Mouse (Mus musculus): ENCODE results near the gene Ehd4. TPM values are rescaled to one million over a fixed set of nuclear protein-coding genes. Genes with fewer than 3 reads are reported as not detected.

The Ehd4 gene
- total and polyA plus RNA-seq, 3 experiments, result 8.1 to 27.7 (median 9.8) TPM

DNA sequence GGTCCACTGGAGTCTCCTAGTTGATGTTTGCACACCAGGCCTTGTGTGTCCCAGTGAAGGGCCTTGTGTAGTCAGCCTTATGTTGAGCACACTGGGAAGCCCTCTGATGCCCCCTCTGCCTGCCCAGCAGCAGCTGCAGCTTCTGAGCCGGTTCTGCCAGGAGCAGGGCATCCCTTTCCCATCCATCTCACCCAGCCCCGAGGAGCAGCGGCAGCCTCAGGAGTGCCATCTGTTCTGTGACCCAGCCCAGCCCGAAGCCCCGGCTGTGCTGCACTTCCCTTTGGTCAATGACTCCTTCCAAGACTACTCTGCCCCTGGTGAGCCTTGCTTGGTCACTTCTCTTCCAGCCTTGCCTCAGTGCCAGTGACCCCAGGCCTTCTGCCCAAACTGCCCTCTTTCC lies 113.4 kb downstream of the Ehd4 start:
- dilution Hi-C loops (cut with MboI; ENCODE audit: extremely low pct_ligation_motif_present, extremely low pct_unique_long_range_greater_than_20kb, low sequenced_read_pairs) (no loop called here), in situ Hi-C loops (cut with MboI; ENCODE audit: low pct_ligation_motif_present, low pct_unique_long_range_greater_than_20kb, low sequenced_read_pairs) (no loop called here)
- Histone ChIP-seq H3K9me3 (replicated peaks; ENCODE audit: low read length) (no peaks in the 10 kb centered on the region), H3K27ac (ENCODE audit: insufficient read depth, low read depth) (no peak overlapping the region), H3K9ac (ENCODE audit: insufficient read depth, low read depth) (no peak overlapping the region), H3K79me2 (replicated peaks; ENCODE audit: control insufficient read depth, extremely low read depth, insufficient read depth, poor library complexity, severe bottlenecking) (no peaks in the 10 kb centered on the region), H3K4me3 (replicated peaks in 1 of 3; ENCODE audit: low read depth in 2 of 3, low read length in 2 of 3, poor library complexity in 1 of 3) (no peak overlapping the region), H3K27me3 (replicated peaks) (no peaks in the 10 kb centered on the region), H3K4me1 (ENCODE audit: control insufficient read depth in 1 of 2, insufficient read depth in 2 of 2) (peaks cover 0 to 15% of the 10 kb centered on the region in 2 experiments; a peak in 2 of 4 replicates), H3K36me3 (replicated peaks in 1 of 2; ENCODE audit: control insufficient read depth in 1 of 2, insufficient read depth in 1 of 2, low read length in 1 of 2) (peaks cover 54 to 74% of the 10 kb centered on the region in 2 experiments), H3K4me2 (ENCODE audit: insufficient read depth, low read depth, poor library complexity, severe bottlenecking) (no peak overlapping the region)
- DNase-seq (ENCODE audit: extremely low read depth), result no peak
- TF ChIP-seq IRF4 (IDR thresholded peaks at IDR 0.05; ENCODE audit: low read depth, low read length) (no peak), ZMIZ1 (IDR thresholded peaks at IDR 0.05; ENCODE audit: low read depth, low read length) (no peak), SIN3A (IDR thresholded peaks at IDR 0.05; ENCODE audit: low read length) (no peak), PAX5 (IDR thresholded peaks at IDR 0.05; ENCODE audit: low read length) (no peak), RAD21 (IDR thresholded peaks at IDR 0.05; ENCODE audit: low read depth, low read length) (no peak), POLR2AphosphoS2 (IDR thresholded peaks at IDR 0.05; ENCODE audit: low read depth, low read length) (no peak), ZC3H11A (IDR thresholded peaks at IDR 0.05; ENCODE audit: low read depth, low read length) (no peak), USF1 (IDR thresholded peaks at IDR 0.05; ENCODE audit: low read depth, low read length) (no peak), USF2 (conservative IDR thresholded peaks at IDR 0.05; ENCODE audit: low read depth, low read length) (no peak)

Other genes with a start within 250 kb of the Ehd4 start
- 4.3 and 4.4 TPM in 2 replicates for gene Mapkbp1, start 181.9 kb downstream of the Ehd4 start, total RNA-seq (2012; rRNA removed)
- 1.8 and 1.9 TPM in 2 replicates for gene Mapkbp1, start 181.9 kb downstream of the Ehd4 start, total RNA-seq (2014; rRNA removed)
- gene Mapkbp1, start 181.9 kb downstream of the Ehd4 start, polyA plus RNA-seq (2012; ENCODE audit: insufficient read length, low read depth), result 4.5 and 7.0 TPM in 2 replicates
- 12.7 and 14.6 TPM in 2 replicates for gene Jmjd7, start 127.1 kb downstream of the Ehd4 start, total RNA-seq (2012; rRNA removed)
- gene Jmjd7, start 127.1 kb downstream of the Ehd4 start, total RNA-seq (2014; rRNA removed), result 8.4 and 11.3 TPM in 2 replicates
- gene Jmjd7, start 127.1 kb downstream of the Ehd4 start, polyA plus RNA-seq (2012; ENCODE audit: insufficient read length, low read depth), result 10.6 and 15.0 TPM in 2 replicates
- 1.0 and 1.9 TPM in 2 replicates for gene Gm28042, start 127.1 kb downstream of the Ehd4 start, total RNA-seq (2012; rRNA removed)
- 0.77 and 0.84 TPM in 2 replicates for gene Gm28042, start 127.1 kb downstream of the Ehd4 start, total RNA-seq (2014; rRNA removed)
- gene Gm28042, start 127.1 kb downstream of the Ehd4 start, polyA plus RNA-seq (2012; ENCODE audit: insufficient read length, low read depth), result 1.8 and 2.0 TPM in 2 replicates
- gene Pla2g4b, start 121.2 kb downstream of the Ehd4 start, total RNA-seq (2012; rRNA removed), result 2.5 and 4.0 TPM in 2 replicates
- 0.90 and 1.5 TPM in 2 replicates for gene Pla2g4b, start 121.2 kb downstream of the Ehd4 start, total RNA-seq (2014; rRNA removed)
- 2.3 and 2.7 TPM in 2 replicates for gene Pla2g4b, start 121.2 kb downstream of the Ehd4 start, polyA plus RNA-seq (2012; ENCODE audit: insufficient read length, low read depth)
- not detected in 2 replicates for gene Pla2g4e, start 90.7 kb upstream of the Ehd4 start, total RNA-seq (2012; rRNA removed)
- gene Pla2g4e, start 90.7 kb upstream of the Ehd4 start, total RNA-seq (2014; rRNA removed), result not detected in 2 replicates
- not detected in 2 replicates for gene Pla2g4e, start 90.7 kb upstream of the Ehd4 start, polyA plus RNA-seq (2012; ENCODE audit: insufficient read length, low read depth)
- gene Pla2g4d, start 134.6 kb upstream of the Ehd4 start, total RNA-seq (2012; rRNA removed), result not detected in 2 replicates
- not detected in 2 replicates for gene Pla2g4d, start 134.6 kb upstream of the Ehd4 start, total RNA-seq (2014; rRNA removed)
- not detected in 2 replicates for gene Pla2g4d, start 134.6 kb upstream of the Ehd4 start, polyA plus RNA-seq (2012; ENCODE audit: insufficient read length, low read depth)
- 0.84 and 1.3 TPM in 2 replicates for gene Pla2g4f, start 159.6 kb upstream of the Ehd4 start, total RNA-seq (2012; rRNA removed)
- not detected in 2 replicates for gene Pla2g4f, start 159.6 kb upstream of the Ehd4 start, total RNA-seq (2014; rRNA removed)
- gene Pla2g4f, start 159.6 kb upstream of the Ehd4 start, polyA plus RNA-seq (2012; ENCODE audit: insufficient read length, low read depth), result 0.30 and 0.34 TPM in 2 replicates
- gene Vps39, start 198.5 kb upstream of the Ehd4 start, total RNA-seq (2012; rRNA removed), result 38.9 and 41.8 TPM in 2 replicates
- 16.0 and 33.7 TPM in 2 replicates for gene Vps39, start 198.5 kb upstream of the Ehd4 start, total RNA-seq (2014; rRNA removed)
- gene Vps39, start 198.5 kb upstream of the Ehd4 start, polyA plus RNA-seq (2012; ENCODE audit: insufficient read length, low read depth), result 21.3 and 30.6 TPM in 2 replicates
- gene Ganc, start 249.3 kb upstream of the Ehd4 start, total RNA-seq (2012; rRNA removed), result 6.7 and 9.6 TPM in 2 replicates
- 9.5 and 10.1 TPM in 2 replicates for gene Ganc, start 249.3 kb upstream of the Ehd4 start, total RNA-seq (2014; rRNA removed)
- 7.0 and 10.8 TPM in 2 replicates for gene Ganc, start 249.3 kb upstream of the Ehd4 start, polyA plus RNA-seq (2012; ENCODE audit: insufficient read length, low read depth)
- 26.0 and 27.3 TPM in 2 replicates for gene Tmem87a, start 249.5 kb upstream of the Ehd4 start, total RNA-seq (2012; rRNA removed)
- gene Tmem87a, start 249.5 kb upstream of the Ehd4 start, total RNA-seq (2014; rRNA removed), result 43.5 and 48.9 TPM in 2 replicates
- 28.5 and 30.5 TPM in 2 replicates for gene Tmem87a, start 249.5 kb upstream of the Ehd4 start, polyA plus RNA-seq (2012; ENCODE audit: insufficient read length, low read depth)

Measured in CH12.LX (cell line).